Mouse (Mus musculus): ENCODE measurements around the gene Bsdc1.

DNA sequence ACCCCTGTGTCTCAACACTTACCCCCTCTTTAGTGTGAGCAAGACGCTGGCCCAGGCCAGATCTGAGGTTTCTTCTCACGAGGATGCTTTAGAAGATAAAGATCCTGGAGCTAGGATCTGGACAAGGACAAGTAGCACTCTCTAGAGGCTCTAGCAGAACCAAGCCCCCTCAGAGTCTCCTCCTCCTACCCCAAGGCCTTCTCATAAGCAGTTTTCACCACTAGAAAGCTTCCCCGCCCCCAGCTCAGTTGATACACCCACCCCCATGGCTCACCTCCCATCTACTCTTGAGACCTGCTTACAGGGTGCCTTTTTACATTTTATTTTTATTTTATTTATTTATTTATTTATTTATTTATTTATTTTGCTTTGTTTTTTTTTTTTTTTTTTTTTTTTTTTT is 48.3 kb downstream of the Bsdc1 start:
- TF ChIP-seq CTCF (IDR thresholded peaks at IDR 0.05; ENCODE audit: insufficient read depth, low read depth, low read length) = no peak
- no peak for TF ChIP-seq POLR2A (IDR thresholded peaks at IDR 0.05; ENCODE audit: insufficient read depth, low read depth, low read length)
